ENCODE assay signal across 17 mouse cellular contexts in the genomic region with DNA sequence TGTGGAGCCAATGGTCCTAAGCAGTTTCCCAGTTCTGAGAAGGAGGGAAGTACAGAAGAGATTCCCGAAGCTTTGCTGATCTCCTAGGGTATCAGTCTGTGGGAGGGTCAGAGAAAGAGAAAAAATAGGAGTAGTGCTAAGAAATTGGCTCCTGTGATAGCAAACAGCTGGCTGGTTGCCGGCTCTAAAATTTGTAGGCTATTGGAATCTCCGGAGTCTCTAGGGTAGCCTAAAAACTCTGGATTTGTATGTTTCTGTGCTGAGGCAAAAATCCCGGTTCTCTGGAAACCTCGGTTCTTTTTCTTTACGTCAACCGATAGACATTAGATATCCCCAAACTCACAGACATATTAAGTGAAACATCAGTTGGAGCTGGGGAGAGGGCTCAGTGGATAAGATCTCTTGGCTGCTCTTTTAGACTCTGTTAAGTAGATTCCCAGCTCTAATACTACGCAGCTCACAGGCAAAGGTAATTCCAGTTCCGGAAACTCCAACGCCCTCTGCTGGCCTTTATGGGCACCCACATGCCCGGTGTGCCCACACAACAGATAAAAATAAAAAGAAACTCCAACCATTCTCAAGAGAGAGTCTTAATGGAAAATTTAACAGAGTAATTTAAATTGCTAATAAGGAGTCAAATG. TPM values are rescaled to one million over a fixed set of nuclear protein-coding genes. Genes with fewer than 3 reads are reported as not detected.
DNase-seq lines count a peak whose midpoint lies in the region; ATAC-seq and TF ChIP-seq lines count a peak whose summit lies in the region.
"Had no signal": no experiment of that assay in that cellular context is flagged by ENCODE, and none has a peak within 500 bp of the region (broad histone marks: within the 10 kb centered on the region; RNA-seq: fewer than 3 reads in every experiment).

No protein-coding gene starts in this region.

- WGBS in limb, embryonic 15.5 days = 54% methylated on average over 11 of the region's 11 CpGs

- no peaks in the 10 kb centered on the region for H3K4me1 ChIP-seq in E14TG2a.4 (replicated peaks; ENCODE audit: low read depth, low read length)
- H3K4me1 ChIP-seq in limb, embryonic 15.5 days = peaks cover 11% of the 10 kb centered on the region; the same call in 1 of the 2 replicates
- H3K4me1 ChIP-seq: forebrain, embryonic 10.5 days had no signal

- 0 out of 2 replicates have a peak, but pooled peaks have one; percentile 35 for ATAC-seq in limb, embryonic 15.5 days (ENCODE audit: insufficient number of reproducible peaks, low FRiP score, low TSS enrichment, low read depth)
- ATAC-seq: activated CD4-positive, CD25-positive, alpha-beta regulatory T cell, adult 4 months had no signal

- peak; percentile 75 for TF ChIP-seq CTCF in E14TG2a.4 (conservative IDR thresholded peaks at IDR 0.05; ENCODE audit: low read length)

- intact Hi-C loops in left cerebral cortex, postnatal 10 days (cut with DNase I) = no loop called here

- H3K9me3 ChIP-seq in E14TG2a.4 (ENCODE audit: low read length) = peaks cover 23% of the 10 kb centered on the region
- H3K9me3 ChIP-seq in limb, embryonic 15.5 days = no peaks in the 10 kb centered on the region
- H3K9me3 ChIP-seq: forebrain, embryonic 10.5 days; hindbrain, embryonic 15.5 days; neural tube, embryonic 15.5 days had no signal

- no peaks in the 10 kb centered on the region for H3K36me3 ChIP-seq in E14TG2a.4 (ENCODE audit: insufficient read depth, low read length)
- H3K36me3 ChIP-seq in limb, embryonic 15.5 days = no peaks in the 10 kb centered on the region
- H3K36me3 ChIP-seq: forebrain, embryonic 10.5 days; G1E; hindbrain, embryonic 15.5 days; neural tube, embryonic 15.5 days had no signal

- H3K9ac ChIP-seq in limb, embryonic 15.5 days = no peak overlapping the region
- H3K9ac ChIP-seq: hindbrain, embryonic 15.5 days; liver, embryonic 14.5 days; neural tube, embryonic 15.5 days had no signal

- H3K27me3 ChIP-seq in E14TG2a.4 (ENCODE audit: insufficient read depth, low read length) = no peaks in the 10 kb centered on the region
- H3K27me3 ChIP-seq in limb, embryonic 15.5 days = no peaks in the 10 kb centered on the region
- H3K27me3 ChIP-seq: hindbrain, embryonic 15.5 days; neural tube, embryonic 15.5 days had no signal

- no peak overlapping the region for H3K4me3 ChIP-seq in E14TG2a.4 (replicated peaks; ENCODE audit: low read length)
- no peak overlapping the region for H3K4me3 ChIP-seq in limb, embryonic 15.5 days
- H3K4me3 ChIP-seq: forebrain, embryonic 10.5 days; hindbrain, embryonic 15.5 days; neural tube, embryonic 15.5 days had no signal

- no peak overlapping the region for H3K4me2 ChIP-seq in limb, embryonic 15.5 days
- H3K4me2 ChIP-seq: hindbrain, embryonic 15.5 days; neural tube, embryonic 15.5 days had no signal

- H3K27ac ChIP-seq in limb, embryonic 15.5 days = peak overlapping the region; percentile 18; the same call in 1 of the 2 replicates
- H3K27ac ChIP-seq: forebrain, embryonic 10.5 days; hindbrain, embryonic 15.5 days; liver, embryonic 14.5 days; macrophage; neural tube, embryonic 15.5 days had no signal

- DNase-seq in kidney, postnatal 4 days = peak; percentile 39 to 51
- DNase-seq in kidney, adult 11 months = no peak
- DNase-seq in R1 (ENCODE audit: low read depth, low spot score) = peak; percentile 59
- no peak for DNase-seq in thymus, postnatal 10 days (ENCODE audit: low spot score in 2 of 2)
- DNase-seq in left cerebral cortex, postnatal 10 days (ENCODE audit: extremely low spot score in 1 of 2, low spot score in 2 of 2) = no peak
- DNase-seq: cerebellum, adult 8-10 months had no signal

RNA-seq across cellular contexts. Expression of gene Fam216b, which starts 46.8 kb away (rescaled TPM):
- not detected in 2 replicates for polyA plus RNA-seq in limb, embryonic 15.5 days (2015; fragmentation: Nextera tagmentation; extraction: Ambion mirVana)
- under 1 TPM; 0.15 to 0.36 TPM for total RNA-seq in left cerebral cortex, postnatal 10 days (2021)
- polyA plus RNA-seq: activated CD4-positive, CD25-positive, alpha-beta regulatory T cell, adult 4 months; embryonic facial prominence, embryonic 11.5 days; forebrain, embryonic 10.5 days; G1E; kidney, embryonic 16.5 days; liver, embryonic 14.5 days; macrophage had no signal

Comparison
In these comparisons a context has a peak if more than half of its experiments do, and no peak if none do; other contexts are left out.
1. DNase-seq: peak in kidney, postnatal 4 days (2 of 2) and R1 (single experiment); none in kidney, adult 11 months (single experiment), thymus, postnatal 10 days (0 of 2) and left cerebral cortex, postnatal 10 days (0 of 2).